Mouse (Mus musculus) retina, embryonic 14.5 days (tissue): ENCODE measurements around the gene Fryl.

ENCODE experiments used
- DNase-seq: peaks from one replicate; pipeline ENCODE4 v3.0.0-alpha.2; 2015; ENCODE audit warnings: low spot score

The Fryl gene

DNA sequence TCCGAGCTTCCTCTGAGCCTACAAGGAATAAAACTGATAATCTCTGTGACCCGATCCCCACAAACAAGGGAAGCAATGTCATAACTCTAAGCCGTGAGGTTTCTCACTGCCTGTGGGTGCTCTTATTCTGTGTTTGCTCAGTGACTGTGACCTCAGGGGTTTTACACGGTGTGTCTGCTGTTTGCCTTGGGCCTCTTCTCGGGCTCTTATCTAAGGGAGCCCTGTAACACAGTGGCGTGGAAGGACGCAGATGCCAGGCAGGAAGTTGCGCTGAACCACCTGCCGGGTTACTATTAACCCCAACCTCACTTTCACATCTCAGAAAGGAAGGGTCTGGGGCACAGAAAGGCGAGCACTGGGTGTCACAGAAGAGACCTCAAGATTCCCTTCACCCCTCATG lies 62.8 kb downstream of the Fryl start:
- no peak for DNase-seq

DNA sequence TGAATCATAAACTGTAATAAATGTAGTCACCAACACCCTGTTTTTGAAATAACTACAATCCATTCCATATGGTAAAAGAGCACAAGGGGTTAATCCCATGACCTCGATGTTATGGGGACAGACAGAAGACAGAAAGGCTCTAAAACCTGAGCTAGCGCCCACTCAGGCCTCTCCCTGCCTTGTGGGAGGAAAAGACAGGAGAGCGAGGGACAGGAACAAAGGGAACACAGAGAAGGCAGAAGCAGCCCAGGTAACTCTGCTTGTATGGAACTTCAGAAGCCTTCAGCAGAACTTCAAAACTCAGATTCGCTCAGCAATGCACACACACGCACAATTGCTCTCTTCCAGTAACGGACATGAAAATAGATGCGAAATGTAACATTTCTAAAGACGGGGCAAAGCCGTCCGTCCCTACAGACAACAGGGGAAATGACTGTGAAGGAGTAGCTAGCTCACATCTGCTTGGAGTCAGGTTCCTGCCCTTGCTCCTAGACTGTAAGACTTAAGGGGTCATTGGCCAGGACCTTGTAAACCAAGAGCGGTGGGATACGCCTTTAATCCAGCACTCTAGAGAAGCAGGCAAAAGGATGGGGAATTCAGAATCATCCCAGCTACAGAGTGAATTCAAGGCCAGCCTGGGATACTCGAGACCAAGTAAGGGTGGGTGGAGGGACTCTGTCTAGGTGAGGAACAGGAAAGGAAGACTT lies 63.4 kb downstream of the Fryl start:
- no peak for DNase-seq

DNA sequence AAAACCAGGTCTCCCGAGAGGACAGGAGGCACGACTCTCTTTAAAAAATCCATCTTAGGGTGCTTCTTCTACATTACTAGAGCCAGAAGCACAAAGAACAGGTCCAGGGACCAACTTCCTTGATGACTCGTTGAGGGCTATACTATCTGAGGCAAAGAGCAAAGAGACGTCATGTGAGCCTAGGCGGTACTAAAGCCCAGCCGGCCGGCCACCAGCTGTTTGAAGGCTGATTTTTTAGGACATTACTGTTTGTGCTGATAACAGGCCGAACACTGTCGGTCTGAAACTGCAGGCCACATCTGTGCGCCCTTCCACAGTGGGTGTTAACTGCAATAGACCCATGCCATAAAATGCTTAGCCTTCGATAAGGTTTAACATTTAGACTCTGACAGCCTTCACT lies 64.7 kb downstream of the Fryl start:
- no peak for DNase-seq

DNA sequence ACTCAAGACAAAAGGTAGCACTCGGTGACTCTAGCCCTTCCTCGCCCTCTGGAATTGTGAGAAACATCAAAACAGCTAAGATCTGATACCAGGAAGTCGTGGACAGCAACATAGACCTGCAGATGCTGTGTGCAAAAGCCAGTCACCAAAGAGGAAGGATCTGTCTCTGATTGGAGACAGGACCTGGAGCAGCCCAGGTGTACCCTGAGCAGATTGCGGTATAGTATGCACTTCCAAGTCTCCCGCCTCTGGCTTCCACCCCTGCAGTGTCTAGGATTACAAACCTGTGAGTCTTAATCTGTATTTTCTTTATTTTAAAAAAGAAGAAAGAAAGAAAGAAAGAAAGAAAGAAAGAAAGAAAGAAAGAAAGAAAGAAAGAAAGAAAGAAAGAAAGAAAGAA lies 66.3 kb downstream of the Fryl start:
- no peak for DNase-seq

DNA sequence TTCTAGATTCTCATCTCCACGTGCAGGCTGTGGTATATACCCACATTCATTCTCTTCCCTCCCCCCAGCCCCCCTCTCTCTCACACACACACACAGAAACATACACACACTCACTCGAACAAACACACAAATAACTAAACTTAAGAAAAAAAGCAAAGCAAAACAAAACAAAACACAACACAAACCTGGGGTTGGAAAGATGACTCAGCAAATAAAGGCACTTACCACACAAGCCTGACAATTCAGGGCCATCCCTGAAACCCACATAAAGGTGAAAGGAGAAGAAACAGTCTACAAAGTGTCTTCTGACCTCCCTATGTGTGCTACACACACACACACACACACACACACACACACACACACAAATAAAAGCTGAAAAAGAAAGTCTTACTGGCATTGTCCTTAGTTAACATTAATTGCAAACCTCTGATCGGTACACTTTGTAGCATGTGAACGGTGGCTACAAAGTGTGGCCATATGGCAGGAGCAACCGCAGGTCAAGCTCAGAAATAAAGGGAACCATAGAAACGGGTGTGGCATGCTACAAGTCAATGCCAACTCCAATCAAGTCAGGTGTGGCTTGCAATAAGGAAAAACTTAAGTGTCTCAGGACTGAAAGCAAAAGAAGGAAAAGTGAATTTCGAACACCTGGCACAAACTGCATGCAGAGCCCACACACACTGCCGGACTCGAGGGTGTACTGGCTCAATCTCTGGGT lies 66.8 kb downstream of the Fryl start:
- no peak for DNase-seq

DNA sequence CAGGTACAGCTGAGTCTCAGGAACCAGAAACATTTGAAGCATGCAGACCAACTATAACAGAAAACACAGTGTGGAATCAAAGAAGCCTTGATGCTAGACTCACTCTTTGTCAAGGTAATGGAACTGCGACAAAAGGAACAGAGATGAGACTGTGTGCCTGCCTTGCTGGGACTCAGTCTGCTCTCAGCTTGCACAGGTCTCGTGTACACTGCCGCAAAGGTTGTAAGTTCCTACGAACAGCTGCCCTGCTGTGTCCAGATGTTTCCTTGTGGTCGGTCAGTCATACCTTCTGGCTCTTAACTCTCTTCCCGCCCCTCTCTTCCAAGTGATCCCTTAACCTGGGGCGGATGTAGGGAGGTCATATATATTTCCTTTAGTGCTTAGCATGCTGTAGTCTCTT lies 67.8 kb downstream of the Fryl start:
- DNase-seq = no peak

DNA sequence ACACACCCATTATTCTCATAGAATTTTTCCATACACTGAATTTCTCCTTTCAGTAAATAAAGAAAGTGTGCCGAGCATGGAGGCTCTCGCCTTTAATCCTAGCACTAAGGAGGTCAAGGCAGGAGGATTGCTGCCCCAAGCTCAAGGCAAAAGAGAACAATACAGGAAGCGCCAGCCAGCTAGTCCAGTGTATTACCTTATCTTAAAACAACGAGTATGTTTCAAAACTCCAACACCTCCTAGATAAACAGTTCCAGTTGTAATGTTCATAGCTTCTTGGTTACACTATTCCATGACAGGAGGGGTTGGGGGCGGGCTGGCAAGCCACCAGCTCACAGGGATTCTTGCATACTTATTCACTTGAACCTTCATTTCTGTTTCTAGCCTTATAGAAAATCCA lies 68.3 kb downstream of the Fryl start:
- no peak for DNase-seq

DNA sequence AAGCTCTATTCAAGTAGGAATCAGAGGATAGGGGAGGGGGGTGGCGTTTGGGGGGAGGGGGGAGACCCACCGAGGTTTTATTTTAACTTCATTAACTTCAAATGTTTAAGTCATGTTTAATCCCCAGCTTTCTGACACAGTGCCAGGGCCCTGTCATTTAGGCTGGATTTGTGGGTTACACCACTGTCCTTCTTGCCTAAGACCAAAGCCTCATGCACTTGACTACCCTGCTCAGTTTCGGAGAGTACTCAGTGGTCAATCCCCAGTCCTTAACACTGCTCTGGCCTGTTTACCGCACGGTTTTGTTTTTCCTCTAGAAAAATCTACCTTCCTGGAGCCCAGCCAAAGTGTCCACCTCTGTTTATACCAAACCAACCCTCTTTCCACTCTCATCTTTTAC lies 69.5 kb downstream of the Fryl start:
- no peak for DNase-seq

DNA sequence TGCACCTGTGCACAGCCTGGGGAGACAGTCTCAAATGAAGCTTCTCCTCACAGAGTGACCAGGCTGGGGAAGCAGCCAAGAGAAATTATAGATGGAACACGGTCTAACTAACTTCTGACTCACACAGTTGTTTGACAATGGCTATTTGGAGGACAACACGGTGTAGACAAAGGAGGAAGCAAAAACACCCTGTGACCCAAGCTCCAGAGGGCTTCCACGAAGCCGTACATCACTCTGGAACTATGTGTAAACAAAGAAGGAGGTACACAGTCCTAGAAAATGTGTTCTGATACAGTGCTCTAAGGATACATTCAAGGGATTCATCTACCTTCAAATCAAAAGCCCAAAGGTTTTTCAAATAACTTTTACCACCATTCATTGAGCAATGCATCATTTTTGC lies 71.0 kb downstream of the Fryl start:
- no peak for DNase-seq

DNA sequence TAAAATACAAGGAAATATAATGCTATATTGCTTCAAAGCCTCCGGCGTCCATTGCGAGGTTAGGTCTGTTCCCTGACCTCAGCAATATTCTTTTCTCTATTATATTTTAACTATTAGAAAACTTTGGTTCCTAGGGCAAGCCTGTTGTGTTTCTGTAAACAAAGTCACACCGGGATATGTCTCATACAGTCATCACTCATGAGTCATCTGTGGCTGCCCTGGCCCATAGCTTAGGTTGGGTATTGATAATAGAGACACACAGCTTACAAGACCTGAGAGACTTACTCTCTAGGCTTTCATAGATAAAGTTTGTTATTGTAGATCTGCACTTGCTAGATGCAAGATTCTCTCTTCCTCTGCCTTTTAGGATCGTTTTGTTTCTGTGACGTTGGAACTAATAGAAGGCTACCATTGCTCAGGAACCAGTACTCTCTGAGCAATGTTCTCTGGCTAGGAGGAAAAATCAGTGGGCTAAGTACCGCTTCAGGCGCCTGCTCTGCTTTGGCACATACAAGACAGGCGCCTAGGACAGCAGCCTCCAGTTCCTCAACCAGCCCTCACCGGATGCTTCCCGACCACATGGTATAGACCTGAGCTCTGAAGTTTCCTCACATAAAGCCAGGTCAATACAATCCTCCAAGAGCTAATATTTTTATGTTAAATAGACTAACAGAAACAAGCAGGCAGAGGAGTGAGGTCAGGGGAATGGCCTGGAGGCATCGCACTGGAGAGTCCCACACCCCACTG lies 73.5 kb downstream of the Fryl start:
- DNase-seq = no peak

DNA sequence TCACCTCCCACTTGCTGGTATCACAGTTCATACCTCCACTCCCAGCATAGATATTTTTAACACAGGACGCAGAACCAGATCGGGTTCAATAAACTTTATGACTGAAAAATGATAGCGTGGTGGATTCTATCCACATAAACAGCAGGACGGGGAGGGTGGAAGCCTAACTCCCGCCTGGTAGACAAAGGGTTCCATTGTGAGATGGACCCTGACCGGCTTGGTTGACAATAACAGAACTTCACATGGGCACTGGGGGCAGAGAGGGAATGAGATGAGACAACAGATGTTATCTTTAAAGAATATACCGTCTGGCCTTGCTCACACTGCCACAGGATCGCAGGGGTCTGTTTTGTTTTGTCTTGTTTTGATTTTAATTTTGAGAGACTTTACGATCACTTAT lies 74.2 kb downstream of the Fryl start:
- DNase-seq = no peak

DNA sequence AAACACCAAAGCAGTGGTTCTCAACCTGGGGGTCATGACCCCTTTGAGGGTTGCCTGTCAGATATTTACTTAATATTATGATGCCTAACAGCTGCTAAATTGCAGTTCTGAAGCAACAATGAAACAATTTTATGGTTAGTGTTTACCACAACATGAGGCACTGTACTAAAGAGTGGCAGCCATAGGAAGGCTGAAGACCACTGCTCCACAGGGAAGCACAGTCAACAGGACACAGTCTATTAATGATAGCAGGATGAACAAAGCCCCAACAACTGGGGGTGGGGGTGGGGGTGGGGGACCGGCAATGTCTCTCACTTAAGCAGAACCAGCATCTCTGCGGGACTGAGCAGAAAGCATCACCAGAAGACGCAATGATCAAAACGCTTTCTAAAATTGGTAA lies 80.1 kb downstream of the Fryl start:
- no peak for DNase-seq

DNA sequence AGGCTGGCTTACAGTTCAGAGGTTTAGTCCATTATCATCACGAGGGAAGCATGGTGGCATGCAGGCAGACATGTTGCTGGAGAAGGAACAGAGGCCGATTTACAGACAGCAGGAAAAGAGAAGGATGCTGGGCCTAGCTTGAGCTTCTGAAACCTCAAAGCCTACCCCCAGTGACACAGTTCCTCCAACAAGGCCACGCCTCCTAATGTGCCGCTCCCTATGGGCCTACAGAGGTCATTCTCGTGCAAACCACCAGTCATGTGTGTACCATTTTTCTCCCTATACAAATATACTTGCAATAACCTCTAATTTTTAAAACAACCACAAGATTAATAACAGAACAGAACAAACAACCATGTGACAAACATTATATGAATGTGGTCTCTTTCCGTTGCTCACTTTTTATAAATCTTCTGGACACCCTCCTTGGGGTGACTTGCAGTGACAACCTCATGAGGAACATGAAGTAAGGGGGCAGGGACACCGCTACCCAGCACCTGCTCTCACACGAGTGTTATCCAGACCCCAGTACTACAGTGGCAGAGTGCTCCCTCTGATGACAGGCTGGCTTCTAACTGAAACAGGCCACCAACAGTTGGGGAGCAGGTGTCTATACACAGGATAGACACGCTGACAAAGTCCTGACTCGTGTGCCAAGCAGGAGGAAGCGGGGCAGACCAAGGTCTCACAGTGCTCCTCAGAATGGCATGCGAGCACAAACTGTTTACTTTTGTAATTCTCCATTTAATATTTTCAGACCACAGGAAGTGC lies 80.9 kb downstream of the Fryl start:
- no peak for DNase-seq

DNA sequence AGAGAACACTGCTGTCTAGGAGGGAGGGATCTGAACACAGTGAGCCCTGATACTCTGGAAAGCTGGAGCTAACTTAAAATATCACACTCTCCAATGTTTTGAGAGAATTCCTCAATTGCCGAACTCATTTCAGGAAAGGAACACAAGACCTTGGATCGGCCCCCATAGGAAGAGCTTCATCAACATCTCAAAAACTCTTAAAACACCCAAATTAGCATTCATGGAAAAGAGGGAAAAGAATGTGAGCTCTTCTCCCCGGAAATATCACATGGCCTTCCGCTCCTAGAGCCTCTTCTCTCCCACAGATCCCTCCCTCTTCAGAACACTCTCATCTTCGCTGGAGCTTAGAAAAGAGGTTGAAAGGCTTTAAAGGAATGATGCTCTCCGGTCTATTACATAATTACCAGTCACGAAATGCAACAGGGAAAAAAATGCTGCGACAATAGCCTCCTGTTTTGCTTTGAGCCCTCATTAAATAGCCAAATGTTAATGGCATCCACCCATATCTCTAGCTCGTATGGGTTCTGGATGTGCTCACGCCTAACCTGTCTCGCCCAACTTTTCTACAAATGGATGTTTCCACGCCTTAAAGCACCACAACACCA lies 84.4 kb downstream of the Fryl start:
- no peak for DNase-seq

DNA sequence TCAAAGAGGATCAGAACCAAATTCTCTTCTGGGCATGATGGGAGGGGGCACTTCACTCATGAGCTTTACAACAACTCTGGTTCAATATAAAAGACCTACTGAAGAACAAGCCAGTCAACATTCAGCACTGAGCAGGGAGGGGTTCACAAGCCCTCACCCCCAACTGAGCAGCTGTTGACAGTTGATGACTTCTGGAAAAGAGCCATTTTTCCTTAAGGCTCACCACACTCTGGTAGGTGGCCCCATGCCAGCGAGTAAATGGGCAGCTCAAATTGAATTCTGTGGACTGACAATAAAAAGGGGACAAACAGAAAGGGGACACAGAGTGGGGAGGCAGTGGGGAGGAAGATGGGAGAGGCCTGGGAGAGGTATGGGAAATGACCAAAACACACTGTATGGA lies 85.2 kb downstream of the Fryl start:
- DNase-seq = no peak

DNA sequence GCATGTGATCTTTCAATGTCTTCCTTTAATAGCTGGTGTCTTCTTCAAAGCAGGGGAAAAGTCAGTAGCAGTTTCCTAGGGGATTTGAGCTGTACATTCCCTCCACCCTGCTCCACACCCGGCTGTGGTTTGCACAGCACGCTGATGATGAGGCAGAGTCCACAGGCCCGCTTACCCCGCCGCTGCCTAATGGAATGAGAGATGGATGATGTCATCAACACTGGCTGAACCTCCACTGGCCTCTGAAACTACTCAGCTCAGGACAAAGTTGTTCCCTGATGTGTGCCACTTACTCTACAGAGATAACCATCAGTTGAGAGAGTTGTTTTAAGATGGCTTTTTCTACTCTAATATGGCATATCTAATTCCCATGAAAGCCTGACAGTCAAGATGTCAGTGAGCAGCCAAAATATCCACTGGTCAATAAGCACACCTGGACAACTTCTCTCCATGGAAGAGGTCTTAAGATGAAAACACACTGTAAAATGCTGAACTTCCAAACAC lies 87.6 kb downstream of the Fryl start:
- peak; percentile 38 for DNase-seq

DNA sequence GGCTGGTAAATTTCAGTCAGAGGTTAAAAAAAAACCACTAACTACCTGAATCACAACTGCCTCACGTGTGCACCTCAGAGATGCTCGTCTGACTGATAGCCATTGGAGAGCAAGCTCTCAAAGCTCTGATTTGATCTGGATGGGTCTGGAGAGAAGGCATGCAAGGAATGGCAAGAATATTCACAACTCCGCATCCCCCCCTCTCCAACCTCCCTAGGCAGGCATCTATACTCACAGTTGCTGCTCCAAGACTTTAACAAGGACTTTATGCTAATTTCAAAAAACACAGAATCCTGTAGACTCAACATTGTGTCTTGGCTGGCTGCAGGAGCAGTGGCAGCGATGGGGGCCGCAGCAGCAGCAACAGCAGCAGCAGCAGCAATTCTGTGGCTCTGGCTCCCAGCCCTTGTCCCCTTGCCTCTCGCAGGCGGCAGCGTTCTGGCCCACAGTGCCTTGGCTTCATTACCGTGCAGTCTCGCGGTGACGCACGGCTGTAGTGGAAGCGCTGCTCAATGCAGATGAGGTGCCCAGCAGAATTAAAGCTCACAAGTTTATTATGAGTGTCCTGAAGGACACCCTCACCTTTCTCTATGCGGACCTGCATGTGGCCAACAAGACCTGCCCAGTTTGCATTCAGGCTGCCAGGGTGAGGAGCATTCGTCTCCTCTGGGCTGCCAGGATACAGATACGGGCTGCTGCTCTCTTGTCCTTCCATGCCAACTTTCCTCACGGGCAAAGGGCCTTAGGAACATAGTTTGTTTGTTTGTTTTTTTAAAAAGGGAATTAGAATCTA lies 88.2 kb downstream of the Fryl start:
- no peak for DNase-seq

DNA sequence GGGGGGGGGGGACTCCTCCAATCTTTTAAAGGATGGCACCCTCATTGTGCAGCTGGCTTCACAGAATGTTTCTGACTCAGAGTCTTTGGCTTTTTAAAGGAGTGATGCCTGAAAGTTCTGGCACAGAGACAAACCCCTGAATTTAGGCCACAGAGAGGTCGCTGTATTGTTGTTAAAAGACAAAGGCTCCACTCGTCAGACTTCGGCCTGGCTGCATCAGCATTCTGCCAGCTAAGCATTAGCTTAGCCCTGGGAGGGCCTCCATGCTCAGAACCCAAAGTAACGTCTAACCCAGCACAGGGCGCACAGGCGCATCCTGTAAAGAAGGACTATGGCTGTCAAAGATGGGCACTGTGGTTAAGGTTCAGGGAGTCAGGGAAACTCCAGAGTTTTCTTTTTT lies 92.4 kb downstream of the Fryl start:
- peak; percentile 67 for DNase-seq

DNA sequence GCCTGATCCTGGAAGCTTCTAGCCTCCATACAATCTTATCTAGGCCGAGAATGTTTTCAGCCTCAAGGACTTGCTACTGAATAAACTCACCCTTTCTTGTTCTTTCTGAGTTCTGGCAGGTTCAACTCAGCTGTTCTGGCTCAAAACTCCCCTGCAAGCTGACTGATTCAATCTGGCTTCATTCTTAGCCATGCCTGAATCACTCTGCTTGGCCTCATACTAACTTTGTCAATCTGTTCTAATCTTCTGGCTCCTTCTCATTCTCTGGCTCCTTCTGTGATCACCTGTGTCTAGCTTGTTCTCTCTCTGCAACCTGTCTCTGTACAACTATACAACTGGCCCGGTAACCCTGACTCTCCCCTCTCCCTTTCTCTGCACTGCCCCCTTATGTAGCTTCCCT lies 93.9 kb downstream of the Fryl start:
- DNase-seq = no peak

DNA sequence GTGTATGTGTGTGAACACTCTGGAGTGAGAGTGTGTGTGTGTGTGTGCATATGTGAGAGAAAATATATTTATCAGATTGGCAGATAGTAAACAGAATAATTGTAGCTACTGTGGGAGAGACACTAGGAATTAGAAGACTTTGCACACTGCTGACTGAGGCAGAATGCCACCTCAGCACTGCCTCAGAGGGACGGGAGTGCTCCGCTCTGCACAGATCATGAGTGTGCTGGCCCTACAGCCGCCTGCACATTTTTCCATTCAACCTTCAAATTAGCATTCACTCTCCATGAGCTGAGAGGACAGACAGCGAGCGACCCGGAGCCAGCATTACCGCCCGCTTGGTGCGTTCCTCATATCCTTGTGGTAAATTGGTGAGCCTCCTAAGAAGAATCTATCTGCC lies 96.0 kb downstream of the Fryl start:
- no peak for DNase-seq

DNA sequence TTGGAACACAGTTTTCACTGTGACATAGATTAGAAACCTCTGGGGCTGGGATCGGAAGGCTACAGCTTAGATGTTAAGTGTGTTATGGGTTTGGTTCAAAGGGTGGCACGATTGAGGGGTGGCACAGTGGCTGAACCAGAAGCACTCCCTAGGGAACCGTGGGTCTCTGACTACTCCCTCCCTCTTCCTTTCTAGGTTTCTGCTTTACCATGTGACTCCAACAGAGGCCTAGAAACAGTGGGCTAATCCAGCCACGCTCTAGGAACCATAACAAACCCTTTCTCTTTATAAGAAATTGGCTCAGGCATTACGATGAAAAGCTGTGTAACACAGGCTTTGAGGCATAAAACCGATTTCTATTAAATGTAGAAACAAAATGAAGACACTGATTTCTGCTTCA lies 98.9 kb downstream of the Fryl start:
- no peak for DNase-seq
